Mouse (Mus musculus) neural tube, embryonic 11.5 days (tissue): ENCODE measurements around the gene Sema6c. TPM values are rescaled to one million over a fixed set of nuclear protein-coding genes. Genes with fewer than 3 reads are reported as not detected.

Experiments used
- ATAC-seq: fragments of 200-750 bp; cut with Nextera tagmentation; 2 replicates; pipeline ENCODE4 v1.8.0; 2017; ENCODE audit warnings: moderate number of reproducible peaks, mild to moderate bottlenecking, moderate TSS enrichment, moderate library complexity; ENCODE audit not compliant: insufficient read depth, low FRiP score, low TSS enrichment
- DNase-seq: peaks from one replicate; pipeline ENCODE4 v3.0.0-alpha.2; 2015; ENCODE audit warnings: low spot score
- H3K27ac ChIP-seq: fragments of 300-500 bp; sonication (generic); 2 replicates; pipeline ENCODE4 v1.5.1; 2014; ENCODE audit warnings: low read depth, mild to moderate bottlenecking, low read length
- H3K27me3 ChIP-seq: fragments of 300-500 bp; sonication (generic); 2 replicates; pipeline ENCODE4 v1.6.1; 2014; ENCODE audit warnings: mild to moderate bottlenecking, low read length, mixed read lengths; ENCODE audit not compliant: control insufficient read depth, insufficient read depth
- H3K36me3 ChIP-seq: fragments of 300-500 bp; sonication (generic); 2 replicates; pipeline ENCODE4 v1.6.1; 2014; ENCODE audit warnings: mild to moderate bottlenecking, low read length, moderate library complexity, mixed read lengths; ENCODE audit not compliant: control insufficient read depth, insufficient read depth
- H3K4me1 ChIP-seq: fragments of 300-500 bp; sonication (generic); 2 replicates; pipeline ENCODE4 v1.6.1; 2014; ENCODE audit warnings: low read length, mixed read lengths; ENCODE audit not compliant: control insufficient read depth, insufficient read depth
- H3K4me2 ChIP-seq: fragments of 300-500 bp; sonication (generic); 2 replicates; pipeline ENCODE4 v1.6.1; 2014; ENCODE audit warnings: low read depth, mild to moderate bottlenecking, moderate library complexity
- H3K4me3 ChIP-seq: fragments of 300-500 bp; sonication (generic); 2 replicates; pipeline ENCODE4 v1.5.1; 2014; ENCODE audit warnings: low read depth, low read length
- H3K9ac ChIP-seq: fragments of 300-500 bp; sonication (generic); 2 replicates; pipeline ENCODE4 v1.6.1; 2014; ENCODE audit warnings: mild to moderate bottlenecking, low read length
- H3K9me3 ChIP-seq: fragments of 300-500 bp; sonication (generic); 2 replicates; pipeline ENCODE4 v1.6.1; 2016; ENCODE audit warnings: low read length; ENCODE audit not compliant: control insufficient read depth
- whole genome bisulfite sequencing: fragments of 180-500 bp; shearing (Covaris S2); extraction: QIAGEN DNeasy Blood & Tissue Kit; methylation state at CpG from one replicate; pipeline ENCODE4 v1.1.7; 2014; 5-methylcytosine and 5-hydroxymethylcytosine counted together
- polyA plus RNA-seq: library from polyadenylated mRNA; unstranded; fragments of >200 nt; fragmentation: Nextera tagmentation; extraction: Ambion mirVana; gene quantifications from 2 replicates; pipeline ENCODE4 v1.2.1, GENCODE M21; 2014

Gene Sema6c
- polyA plus RNA-seq, 1 experiment from 2014 or later = 24.4 TPM

DNA sequence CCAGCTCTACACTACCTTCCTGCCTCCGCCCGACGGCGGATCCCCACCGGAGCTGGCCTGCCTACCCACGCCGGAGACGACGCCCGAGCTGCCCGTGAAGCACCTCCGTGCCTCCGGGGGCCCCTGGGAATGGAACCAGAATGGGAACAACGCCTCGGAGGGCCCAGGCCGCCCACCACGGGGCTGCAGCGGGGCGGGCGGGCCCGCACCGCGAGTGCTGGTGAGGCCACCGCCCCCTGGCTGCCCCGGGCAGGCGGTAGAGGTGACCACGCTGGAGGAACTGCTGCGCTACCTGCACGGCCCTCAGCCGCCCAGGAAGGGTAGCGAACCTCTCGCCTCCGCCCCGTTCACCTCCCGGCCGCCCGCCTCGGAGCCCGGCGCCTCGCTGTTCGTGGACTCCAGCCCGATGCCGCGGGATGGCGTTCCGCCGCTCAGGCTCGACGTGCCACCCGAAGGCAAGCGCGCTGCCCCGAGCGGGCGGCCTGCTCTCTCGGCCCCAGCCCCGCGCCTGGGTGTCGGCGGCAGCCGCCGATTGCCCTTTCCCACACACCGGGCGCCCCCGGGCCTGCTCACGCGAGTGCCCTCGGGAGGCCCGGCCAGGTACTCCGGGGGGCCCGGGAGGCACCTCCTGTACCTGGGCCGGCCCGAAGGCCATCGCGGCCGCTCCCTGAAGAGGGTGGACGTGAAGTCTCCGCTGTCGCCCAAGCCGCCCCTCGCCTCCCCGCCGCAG lies 12.4 kb downstream of the Sema6c start:
- Histone ChIP-seq H3K36me3 (peaks cover 25% of the 10 kb centered on the region), H3K27ac (no peak overlapping the region), H3K9ac (no peak overlapping the region), H3K4me3 (peak overlapping the region; percentile 8; the same call in 1 of the 2 replicates), H3K9me3 (no peaks in the 10 kb centered on the region), H3K4me1 (peaks cover 3% of the 10 kb centered on the region; the same call in 1 of the 2 replicates), H3K4me2 (no peak overlapping the region; the same call in 1 of the 2 replicates), H3K27me3 (peaks cover 43% of the 10 kb centered on the region)
- peak; percentile 17 for DNase-seq
- WGBS = 14% methylated on average over 49 of the region's 84 CpGs
- ATAC-seq = no peak

DNA sequence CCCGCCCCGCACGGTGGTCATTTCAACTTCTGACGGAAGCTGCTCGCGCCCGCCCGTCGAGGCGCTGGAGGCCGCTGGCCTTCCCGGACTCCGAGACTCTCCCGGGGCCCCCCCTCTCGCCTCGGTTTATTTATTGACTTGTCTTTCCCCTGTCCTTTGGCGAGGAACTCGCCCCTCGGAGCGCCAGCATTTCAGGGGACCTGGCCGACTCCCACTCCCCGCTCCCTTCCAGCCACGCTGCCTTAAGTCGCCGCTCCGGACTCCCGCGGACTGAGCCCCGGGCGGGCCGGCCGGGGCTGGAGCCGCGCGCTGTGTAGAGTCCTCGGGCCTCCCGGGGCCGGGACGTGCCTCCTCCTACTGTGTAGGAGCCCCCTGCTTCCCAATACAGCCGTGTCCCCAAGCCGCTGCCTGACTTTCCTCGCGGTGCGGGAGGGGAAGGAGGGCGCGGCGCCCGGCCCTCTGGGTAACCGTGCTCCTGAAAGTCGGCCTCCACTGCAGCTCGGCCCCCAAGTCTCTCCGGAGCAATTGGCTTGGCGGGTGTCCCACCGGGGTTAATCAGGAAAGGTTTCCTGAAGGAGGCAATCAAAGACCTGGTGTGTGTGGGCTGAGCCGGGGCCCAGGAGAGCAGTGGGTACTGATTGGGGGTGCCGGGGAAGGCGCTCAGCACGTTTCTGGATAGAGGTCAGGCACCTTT lies 13.1 kb downstream of the Sema6c start:
- no peak; the same call in 1 of the 2 replicates for ATAC-seq
- H3K36me3 ChIP-seq = peaks cover 25% of the 10 kb centered on the region

DNA sequence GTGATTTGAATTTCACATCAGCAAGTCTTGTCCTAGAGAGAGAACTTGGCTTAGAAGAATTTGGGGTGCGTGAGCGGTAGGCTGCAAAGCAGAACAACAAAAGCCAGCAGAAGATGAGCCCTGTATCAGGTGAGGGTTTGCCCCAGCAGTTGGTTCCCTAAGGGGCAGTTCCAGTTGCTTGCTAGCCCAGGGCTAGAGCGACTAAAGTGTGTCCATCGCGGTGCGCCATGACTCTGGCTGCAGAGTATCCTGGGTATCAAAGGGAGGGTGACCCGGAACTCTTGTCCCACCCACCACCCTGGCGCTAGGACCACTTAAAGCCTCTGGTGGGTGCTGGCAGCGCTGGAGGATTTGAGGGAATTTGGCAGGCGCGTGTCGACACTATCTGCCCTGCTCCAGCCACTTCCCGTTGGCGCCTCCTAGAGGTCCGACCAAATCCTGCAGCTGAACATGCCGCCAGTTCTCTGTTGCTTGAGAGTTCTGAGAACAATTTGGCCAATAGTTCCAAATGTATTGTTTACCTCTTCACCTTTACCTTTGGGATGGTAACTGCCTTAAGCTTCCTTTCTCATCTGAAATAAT lies 13.8 kb downstream of the Sema6c start:
- no peak overlapping the region for H3K9ac ChIP-seq
- H3K4me3 ChIP-seq = no peak overlapping the region
- H3K9me3 ChIP-seq = no peaks in the 10 kb centered on the region
- peaks cover 3% of the 10 kb centered on the region; the same call in 1 of the 2 replicates for H3K4me1 ChIP-seq
- H3K36me3 ChIP-seq = peaks cover 20% of the 10 kb centered on the region
- no peak overlapping the region for H3K4me2 ChIP-seq
- 2% methylated on average over 16 of the region's 16 CpGs for WGBS
- peak; percentile 86 for DNase-seq
- H3K27ac ChIP-seq = no peak overlapping the region
- H3K27me3 ChIP-seq = peaks cover 43% of the 10 kb centered on the region
- peak; percentile 54 for ATAC-seq

More for the DNA sequence above, 13.1 kb downstream of the Sema6c start:
- Histone ChIP-seq H3K9me3 (no peaks in the 10 kb centered on the region), H3K9ac (peak overlapping the region; percentile 50), H3K27me3 (peaks cover 43% of the 10 kb centered on the region), H3K4me1 (peaks cover 3% of the 10 kb centered on the region; the same call in 1 of the 2 replicates), H3K4me3 (peak overlapping the region; percentile 27), H3K4me2 (peak overlapping the region; percentile 38), H3K27ac (no peak overlapping the region)
- WGBS = 4% methylated on average over 58 of the region's 58 CpGs
- peak; percentile 46 for DNase-seq

DNA sequence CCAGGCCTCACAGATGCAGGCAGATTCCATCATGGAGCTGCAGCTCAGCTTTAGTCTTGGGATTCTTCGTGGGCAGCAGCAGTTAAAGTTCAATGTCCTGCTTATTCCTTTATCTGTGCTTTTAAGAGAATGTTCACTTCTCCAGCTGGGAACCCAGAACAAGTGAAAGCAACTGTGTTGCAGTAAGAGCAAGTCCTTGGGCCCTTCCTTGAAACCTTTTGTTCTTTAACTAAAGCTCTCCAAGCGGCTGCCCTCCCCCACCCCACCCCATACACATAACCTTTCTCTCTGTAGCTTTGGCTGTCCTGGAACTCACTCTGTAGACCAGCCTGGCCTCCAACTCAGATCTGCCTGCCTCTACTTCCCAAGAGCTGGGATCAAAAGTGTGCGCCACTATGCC lies 16.2 kb downstream of the Sema6c start:
- no peak overlapping the region for H3K9ac ChIP-seq
- peaks cover 25% of the 10 kb centered on the region for H3K27me3 ChIP-seq
- ATAC-seq (no peak), DNase-seq (no peak)
- no peak overlapping the region for H3K4me3 ChIP-seq
- 82% methylated on average over 3 of the region's 3 CpGs for WGBS
- peaks cover 7% of the 10 kb centered on the region for H3K36me3 ChIP-seq
- H3K27ac ChIP-seq = no peak overlapping the region
- peaks cover 3% of the 10 kb centered on the region; the same call in 1 of the 2 replicates for H3K4me1 ChIP-seq
- H3K4me2 ChIP-seq = no peak overlapping the region
- H3K9me3 ChIP-seq = no peaks in the 10 kb centered on the region

DNA sequence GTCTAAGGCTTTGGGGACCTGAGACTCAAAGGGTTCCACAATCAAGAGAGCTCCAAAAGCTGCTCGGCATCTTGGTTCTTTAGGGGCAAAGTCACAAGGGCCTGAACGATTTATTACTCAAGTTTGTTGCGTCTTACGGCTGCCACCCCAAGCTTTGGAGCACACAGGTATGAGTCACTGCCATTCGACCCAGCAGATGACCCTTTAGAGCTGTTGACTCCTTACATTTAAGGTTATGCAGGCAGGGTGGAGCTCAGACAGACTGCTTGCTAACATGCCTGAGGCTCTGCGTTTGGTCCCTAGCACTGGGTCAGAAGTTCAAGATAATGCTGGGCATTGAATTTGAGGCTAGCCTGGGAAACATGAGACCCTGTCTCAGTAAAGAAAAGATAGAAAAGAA lies 17.3 kb downstream of the Sema6c start:
- Histone ChIP-seq H3K27me3 (peaks cover 14% of the 10 kb centered on the region), H3K9me3 (no peaks in the 10 kb centered on the region), H3K4me2 (no peak overlapping the region), H3K36me3 (peaks cover 2% of the 10 kb centered on the region; the same call in 1 of the 2 replicates), H3K9ac (no peak overlapping the region), H3K4me1 (peaks cover 3% of the 10 kb centered on the region; the same call in 1 of the 2 replicates), H3K4me3 (no peak overlapping the region), H3K27ac (no peak overlapping the region)
- DNase-seq (no peak), ATAC-seq (no peak)
- 70% methylated on average over 6 of the region's 6 CpGs for WGBS

DNA sequence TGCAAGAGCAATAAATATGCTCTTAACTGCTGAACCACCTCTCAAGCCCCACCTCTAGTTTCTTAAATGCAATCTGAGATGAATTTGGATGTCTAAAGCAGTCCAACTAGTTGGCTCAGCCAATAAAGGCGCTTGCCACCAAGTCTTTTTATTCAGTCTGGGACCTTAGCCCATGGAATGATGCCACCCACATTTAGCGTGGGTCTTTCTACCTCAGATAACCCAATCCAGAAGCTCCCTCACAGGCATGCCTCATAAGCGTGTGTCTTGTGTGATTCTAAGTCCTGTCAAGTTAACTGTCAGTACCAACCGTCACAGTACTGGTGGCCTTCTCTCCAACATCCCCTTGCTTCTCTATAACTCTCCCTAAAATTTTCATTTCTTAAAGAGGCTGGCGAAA lies 18.7 kb downstream of the Sema6c start:
- Histone ChIP-seq H3K27me3 (peaks cover under 1% of the 10 kb centered on the region), H3K4me3 (no peak overlapping the region), H3K4me1 (no peaks in the 10 kb centered on the region), H3K9me3 (no peaks in the 10 kb centered on the region), H3K27ac (no peak overlapping the region), H3K4me2 (no peak overlapping the region), H3K36me3 (peaks cover 2% of the 10 kb centered on the region; the same call in 1 of the 2 replicates), H3K9ac (no peak overlapping the region)
- WGBS = 86% methylated on average over 5 of the region's 5 CpGs
- no peak for DNase-seq
- no peak for ATAC-seq

DNA sequence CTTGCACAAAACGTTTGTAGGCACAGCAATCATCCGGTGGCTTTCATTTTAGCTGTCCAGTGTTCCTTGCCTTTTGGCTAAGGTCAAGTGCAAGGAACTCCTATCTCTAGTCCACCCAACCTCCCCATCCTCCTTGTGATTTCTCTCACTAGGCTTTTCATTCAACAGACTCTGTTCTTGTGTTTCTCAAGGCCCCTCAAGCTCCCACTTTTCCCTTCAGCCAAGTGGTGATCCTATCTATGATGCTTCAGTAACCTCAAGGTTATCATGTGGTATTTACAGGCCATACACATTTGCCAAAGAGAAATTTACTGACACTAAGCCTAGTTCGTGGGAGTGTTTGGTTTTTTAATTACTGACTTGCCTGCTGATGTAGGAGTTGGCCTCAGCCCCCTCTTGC lies 19.6 kb downstream of the Sema6c start:
- ATAC-seq (no peak), DNase-seq (no peak)
- H3K4me1 ChIP-seq = no peaks in the 10 kb centered on the region
- H3K4me2 ChIP-seq = no peak overlapping the region
- H3K36me3 ChIP-seq = peaks cover 2% of the 10 kb centered on the region; the same call in 1 of the 2 replicates
- 71% methylated on average over 3 of the region's 3 CpGs for WGBS
- H3K27me3 ChIP-seq = no peaks in the 10 kb centered on the region
- no peak overlapping the region for H3K9ac ChIP-seq
- no peak overlapping the region for H3K4me3 ChIP-seq
- H3K27ac ChIP-seq = no peak overlapping the region
- H3K9me3 ChIP-seq = no peaks in the 10 kb centered on the region

DNA sequence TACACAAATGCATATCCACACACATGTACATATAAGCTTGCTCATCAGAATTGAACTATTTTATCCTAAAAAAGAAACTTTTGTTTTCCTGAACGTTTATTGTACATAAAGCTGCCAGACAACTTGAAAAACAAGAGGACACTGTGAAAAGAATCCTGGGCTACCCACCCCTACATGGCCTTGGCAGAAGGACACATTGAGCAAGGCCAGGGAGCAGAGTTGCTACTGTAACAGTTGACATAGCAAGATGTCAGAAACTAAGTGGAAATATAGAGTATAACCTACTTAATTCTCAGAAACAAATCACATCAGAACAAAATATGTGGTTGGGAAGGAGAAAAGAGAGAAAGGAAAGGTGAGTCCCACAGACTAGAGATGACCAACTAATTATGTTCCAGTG lies 21.6 kb downstream of the Sema6c start:
- Histone ChIP-seq H3K9me3 (no peaks in the 10 kb centered on the region), H3K27me3 (no peaks in the 10 kb centered on the region), H3K4me2 (no peak overlapping the region), H3K36me3 (peaks cover 5% of the 10 kb centered on the region), H3K9ac (no peak overlapping the region), H3K27ac (no peak overlapping the region), H3K4me3 (no peak overlapping the region), H3K4me1 (no peaks in the 10 kb centered on the region)
- WGBS = 63% methylated on average over 1 of the region's 1 CpGs
- DNase-seq (no peak), ATAC-seq (no peak)
